In the genomic region with DNA sequence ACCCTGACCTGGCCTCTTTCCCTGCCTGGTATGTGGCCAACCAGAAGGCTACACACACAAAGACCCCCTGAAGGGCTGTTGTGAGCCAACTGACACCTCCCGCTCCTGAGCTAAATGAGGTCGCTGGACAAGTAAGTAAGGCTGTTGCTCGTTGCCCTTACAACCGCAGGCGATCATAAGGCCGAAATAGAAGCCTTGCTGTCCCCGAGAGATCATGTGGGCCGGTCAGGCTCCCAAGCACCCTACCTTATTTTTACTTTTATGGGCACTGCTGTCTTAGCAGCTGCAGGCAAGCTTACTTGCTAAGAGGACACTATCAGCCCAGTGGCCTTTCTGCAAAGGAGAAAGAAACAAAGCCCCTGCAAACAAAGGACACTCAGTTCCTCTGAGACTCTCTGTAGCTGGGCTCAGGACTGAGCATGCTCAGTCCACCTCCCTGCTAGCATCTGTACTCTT, we compare ENCODE assay signal across 14 mouse cellular contexts. TPM values are rescaled to one million over a fixed set of nuclear protein-coding genes. Genes with fewer than 3 reads are reported as not detected.
DNase-seq lines count a peak whose midpoint lies in the region; ATAC-seq lines count a peak whose summit lies in the region.
"Had no signal": no experiment of that assay in that cellular context is flagged by ENCODE, and none has a peak within 500 bp of the region (broad histone marks: within the 10 kb centered on the region; RNA-seq: fewer than 3 reads in every experiment).

No protein-coding gene starts in this region.

- H3K4me2 ChIP-seq in forebrain, embryonic 12.5 days, result peak overlapping the region; percentile 17
- peak overlapping the region; percentile 26 for H3K4me2 ChIP-seq in hindbrain, embryonic 15.5 days
- peak overlapping the region; percentile 36 for H3K4me2 ChIP-seq in neural tube, embryonic 12.5 days (replicated peaks)
- H3K4me2 ChIP-seq: liver, embryonic 13.5 days had no signal

- 2% methylated on average over 8 of the region's 8 CpGs for WGBS in forebrain, embryonic 12.5 days
- 6% methylated on average over 8 of the region's 8 CpGs for WGBS in hindbrain, embryonic 15.5 days
- WGBS in neural tube, embryonic 12.5 days, result 5% methylated on average over 8 of the region's 8 CpGs

- H3K9me3 ChIP-seq in forebrain, embryonic 12.5 days, result no peaks in the 10 kb centered on the region
- H3K9me3 ChIP-seq in hindbrain, embryonic 15.5 days, result no peaks in the 10 kb centered on the region
- H3K9me3 ChIP-seq in neural tube, embryonic 12.5 days, result no peaks in the 10 kb centered on the region
- H3K9me3 ChIP-seq: liver, embryonic 13.5 days; megakaryocyte, embryonic 14.5 days had no signal

- H3K27ac ChIP-seq in forebrain, embryonic 12.5 days, result peak overlapping the region; percentile 66
- peak overlapping the region; percentile 57 for H3K27ac ChIP-seq in hindbrain, embryonic 15.5 days (replicated peaks)
- peak overlapping the region; percentile 66 for H3K27ac ChIP-seq in neural tube, embryonic 12.5 days
- H3K27ac ChIP-seq: liver, embryonic 13.5 days had no signal

- no peak overlapping the region for H3K9ac ChIP-seq in forebrain, embryonic 12.5 days
- no peak overlapping the region for H3K9ac ChIP-seq in hindbrain, embryonic 15.5 days
- H3K9ac ChIP-seq in neural tube, embryonic 12.5 days, result 0 out of 2 replicates have a peak overlapping the region, but pooled peaks have one; percentile 33
- H3K9ac ChIP-seq: liver, embryonic 13.5 days had no signal

- no peaks in the 10 kb centered on the region for H3K27me3 ChIP-seq in forebrain, embryonic 12.5 days
- no peaks in the 10 kb centered on the region for H3K27me3 ChIP-seq in hindbrain, embryonic 15.5 days
- H3K27me3 ChIP-seq in neural tube, embryonic 12.5 days (replicated peaks), result no peaks in the 10 kb centered on the region
- H3K27me3 ChIP-seq: liver, embryonic 13.5 days had no signal

- H3K4me3 ChIP-seq in forebrain, embryonic 12.5 days (replicated peaks), result no peak overlapping the region
- no peak overlapping the region for H3K4me3 ChIP-seq in hindbrain, embryonic 15.5 days
- H3K4me3 ChIP-seq in neural tube, embryonic 12.5 days, result no peak overlapping the region
- H3K4me3 ChIP-seq: liver, embryonic 13.5 days; megakaryocyte, embryonic 14.5 days had no signal

- ATAC-seq in forebrain, embryonic 12.5 days (ENCODE audit: low FRiP score), result peak; percentile 51; the same call in 1 of the 2 replicates
- ATAC-seq in hindbrain, embryonic 15.5 days (ENCODE audit: low FRiP score, low read depth), result peak; percentile 71
- ATAC-seq in neural tube, embryonic 12.5 days (ENCODE audit: low FRiP score, low read depth), result peak; percentile 56; the same call in 1 of the 2 replicates

- peaks cover 17% of the 10 kb centered on the region for H3K4me1 ChIP-seq in forebrain, embryonic 12.5 days
- H3K4me1 ChIP-seq in hindbrain, embryonic 15.5 days (replicated peaks), result peaks cover 16% of the 10 kb centered on the region
- H3K4me1 ChIP-seq in neural tube, embryonic 12.5 days, result peaks cover 13% of the 10 kb centered on the region
- H3K4me1 ChIP-seq: liver, embryonic 13.5 days had no signal

- peak; percentile 71 for DNase-seq in embryo, embryonic 10.5 days (ENCODE audit: low spot score)
- no peak for DNase-seq in left cerebral cortex, adult 8-10 months (ENCODE audit: low spot score in 2 of 2)
- no peak for DNase-seq in frontal cortex, adult 2 months (ENCODE audit: extremely low spot score in 1 of 2, low spot score in 1 of 2)
- no peak for DNase-seq in lung, postnatal 36 days
- DNase-seq: cerebellum, postnatal 36 days; liver, embryonic 13.5 days; right cerebral cortex, postnatal 25 days; thymus, postnatal 36 days had no signal

- H3K36me3 ChIP-seq in forebrain, embryonic 12.5 days (replicated peaks), result 0 out of 2 replicates have a peak, but pooled peaks cover 4% of the 10 kb centered on the region
- H3K36me3 ChIP-seq in hindbrain, embryonic 15.5 days, result peaks cover 13% of the 10 kb centered on the region; the same call in 1 of the 2 replicates
- no peaks in the 10 kb centered on the region for H3K36me3 ChIP-seq in neural tube, embryonic 12.5 days
- H3K36me3 ChIP-seq: liver, embryonic 13.5 days had no signal

RNA-seq across cellular contexts. Expression of gene Meikin, which starts 17.3 kb away (rescaled TPM):
- not detected in 2 replicates for polyA plus RNA-seq in forebrain, embryonic 12.5 days (2016; fragmentation: Nextera tagmentation; extraction: Ambion mirVana)
- polyA plus RNA-seq in hindbrain, embryonic 15.5 days (2015; fragmentation: Nextera tagmentation; extraction: Ambion mirVana), result not detected in 2 replicates
- not detected in 2 replicates for polyA plus RNA-seq in neural tube, embryonic 12.5 days (2016; fragmentation: Nextera tagmentation; extraction: Ambion mirVana)
- total RNA-seq in left cerebral cortex, adult 8-10 months (2022), result not detected
- polyA plus RNA-seq in frontal cortex, adult 2 months (2012; rRNA removed), result not detected in 2 replicates
- total RNA-seq: adrenal gland, adult 18-20 months; hematopoietic stem cell, adult 5-6 weeks had no signal
- polyA plus RNA-seq: liver, embryonic 13.5 days had no signal

RNA-seq across cellular contexts. Expression of gene Acsl6, which starts 49.6 kb away (rescaled TPM):
- 24.6 and 26.4 TPM in 2 replicates for polyA plus RNA-seq in forebrain, embryonic 12.5 days (2016; fragmentation: Nextera tagmentation; extraction: Ambion mirVana)
- 44.0 and 45.4 TPM in 2 replicates for polyA plus RNA-seq in hindbrain, embryonic 15.5 days (2015; fragmentation: Nextera tagmentation; extraction: Ambion mirVana)
- 29.9 and 30.8 TPM in 2 replicates for polyA plus RNA-seq in neural tube, embryonic 12.5 days (2016; fragmentation: Nextera tagmentation; extraction: Ambion mirVana)
- 100 to 1,000 TPM; 190 to 233 (median 201) TPM for total RNA-seq in left cerebral cortex, adult 8-10 months (2022)
- 152 and 160 TPM in 2 replicates for polyA plus RNA-seq in frontal cortex, adult 2 months (2012; rRNA removed)
